Mouse (Mus musculus) embryo, embryonic 11 days (tissue): ENCODE data around the gene Tube1.
"Not testable (repeated sequence)": the region's sequence is repeated elsewhere in the genome, so short reads cannot be mapped to it uniquely, and the experiment has no call there.

ENCODE experiments used
- DNase-seq: peaks from one replicate; pipeline ENCODE4 v3.0.0-alpha.2; 2015

Tube1 gene

DNA sequence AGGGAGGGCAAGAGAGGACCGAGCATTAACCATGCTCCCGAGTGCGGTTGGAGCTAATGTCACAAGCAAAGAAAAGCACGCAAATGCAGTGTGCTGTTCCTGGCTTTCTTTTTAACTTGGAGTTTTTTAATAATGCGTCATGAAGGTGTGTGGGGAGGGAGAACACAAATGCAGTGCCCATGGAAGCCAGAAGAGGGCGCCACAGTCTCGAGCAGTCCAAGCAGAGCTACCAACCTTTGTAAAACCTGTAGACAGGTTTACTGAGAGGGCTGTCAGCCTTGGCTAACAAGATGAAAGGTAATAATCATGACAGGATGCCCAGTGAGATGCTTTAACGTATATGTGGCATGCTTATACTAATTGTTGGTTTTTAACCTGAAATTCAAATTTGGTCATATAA, 36.4 kb downstream of the Tube1 start:
- peak; percentile 61 for DNase-seq

DNA sequence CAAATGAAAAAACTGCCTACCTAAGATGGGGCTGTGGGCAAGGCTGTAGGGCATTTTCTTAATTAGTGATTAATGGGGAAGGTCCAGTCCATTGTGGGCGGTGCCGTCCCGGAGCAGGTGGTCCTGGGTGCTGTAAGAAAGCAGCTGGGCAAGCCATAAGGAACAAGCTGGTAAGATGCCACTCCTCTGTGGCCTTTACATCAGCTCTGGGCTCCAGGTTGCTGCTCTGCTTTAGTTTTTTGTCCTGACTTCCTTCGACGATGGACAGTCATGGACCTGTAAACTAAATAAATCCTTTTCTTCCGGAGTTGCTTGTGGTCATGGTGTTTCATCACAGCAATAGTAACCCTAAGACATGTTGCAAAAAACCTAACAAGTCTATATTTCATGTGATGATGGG, 36.9 kb downstream of the Tube1 start:
- DNase-seq, result peak; percentile 7

- peak; percentile 94 for DNase-seq
These were observed 37.4 kb downstream of the Tube1 start for GRCm38 (mm10) chr10:39171134-39171533.

- peak; percentile 94 for DNase-seq
These were observed 38.1 kb downstream of the Tube1 start for GRCm38 (mm10) chr10:39171603-39172539.

- peak; percentile 17 for DNase-seq
These were observed 38.8 kb downstream of the Tube1 start for GRCm38 (mm10) chr10:39172540-39172931.

DNA sequence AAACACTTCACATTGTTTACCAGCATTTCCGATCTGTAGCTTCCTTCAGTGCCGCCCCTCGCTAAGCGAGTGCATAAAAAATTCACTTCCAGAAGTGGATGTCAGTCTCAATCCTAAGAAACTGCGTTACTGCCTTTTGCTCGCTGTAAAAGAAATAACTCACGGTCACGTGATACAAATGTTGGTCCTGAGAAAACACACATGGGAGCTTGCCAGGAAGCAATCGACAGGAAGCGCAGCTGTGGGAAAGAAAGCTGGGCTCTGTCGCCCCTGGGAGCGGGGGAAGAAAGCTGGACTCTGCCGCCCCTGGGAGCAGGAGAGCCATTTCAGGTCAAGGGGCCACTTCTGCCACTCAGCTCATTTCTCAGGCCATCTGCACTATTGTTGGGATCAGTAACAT, 39.3 kb downstream of the Tube1 start:
- peak; percentile 65 for DNase-seq

GRCm38 (mm10) chr10:39176981-39177380, 43.2 kb downstream of the Tube1 start:
- no peak for DNase-seq

GRCm38 (mm10) chr10:39184864-39185544, 51.2 kb downstream of the Tube1 start:
- no peak for DNase-seq

- no peak for DNase-seq
These were observed 51.8 kb downstream of the Tube1 start for GRCm38 (mm10) chr10:39185545-39185906.

DNA sequence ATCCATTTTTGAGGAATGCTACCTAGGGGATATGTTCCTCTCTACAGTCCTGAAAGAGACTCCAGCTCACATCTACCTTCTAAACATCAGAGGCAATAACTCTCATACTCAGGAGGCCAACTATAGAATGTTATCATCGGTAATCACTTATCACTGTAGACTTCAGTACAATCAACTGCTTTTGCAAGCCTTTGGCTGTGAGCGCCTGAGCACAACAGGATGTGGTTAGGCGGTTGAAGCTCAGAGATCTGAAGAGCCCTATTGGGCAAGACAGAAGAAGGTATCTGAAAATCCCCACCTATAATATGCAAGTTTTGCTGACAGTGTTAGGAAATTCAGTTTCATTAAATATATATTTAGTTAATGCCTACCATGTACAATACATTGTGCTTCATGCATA, 58.9 kb downstream of the Tube1 start:
- DNase-seq, result no peak

- DNase-seq, result not testable (repeated sequence)
These were observed 64.4 kb downstream of the Tube1 start for GRCm38 (mm10) chr10:39198216-39198615.
